Mouse (Mus musculus) left cerebral cortex, adult 8-10 months (tissue): ENCODE measurements around the gene Rph3al. TPM values are rescaled to one million over a fixed set of nuclear protein-coding genes. Genes with fewer than 3 reads are reported as not detected.

Experiments
- DNase-seq, 2 experiments: peaks; one replicate each; pipeline ENCODE4 v3.0.0; 2022; ENCODE audit warnings: low spot score in 2 of 2
- total RNA-seq, 4 experiments: library from RNA; stranded (reverse); gene quantifications; 2 replicates each; pipeline ENCODE4 v1.2.4; 2022

Gene Rph3al
- total RNA-seq, 4 experiments from 2014 or later, result 2.5 to 3.7 (median 3.5) TPM

DNA sequence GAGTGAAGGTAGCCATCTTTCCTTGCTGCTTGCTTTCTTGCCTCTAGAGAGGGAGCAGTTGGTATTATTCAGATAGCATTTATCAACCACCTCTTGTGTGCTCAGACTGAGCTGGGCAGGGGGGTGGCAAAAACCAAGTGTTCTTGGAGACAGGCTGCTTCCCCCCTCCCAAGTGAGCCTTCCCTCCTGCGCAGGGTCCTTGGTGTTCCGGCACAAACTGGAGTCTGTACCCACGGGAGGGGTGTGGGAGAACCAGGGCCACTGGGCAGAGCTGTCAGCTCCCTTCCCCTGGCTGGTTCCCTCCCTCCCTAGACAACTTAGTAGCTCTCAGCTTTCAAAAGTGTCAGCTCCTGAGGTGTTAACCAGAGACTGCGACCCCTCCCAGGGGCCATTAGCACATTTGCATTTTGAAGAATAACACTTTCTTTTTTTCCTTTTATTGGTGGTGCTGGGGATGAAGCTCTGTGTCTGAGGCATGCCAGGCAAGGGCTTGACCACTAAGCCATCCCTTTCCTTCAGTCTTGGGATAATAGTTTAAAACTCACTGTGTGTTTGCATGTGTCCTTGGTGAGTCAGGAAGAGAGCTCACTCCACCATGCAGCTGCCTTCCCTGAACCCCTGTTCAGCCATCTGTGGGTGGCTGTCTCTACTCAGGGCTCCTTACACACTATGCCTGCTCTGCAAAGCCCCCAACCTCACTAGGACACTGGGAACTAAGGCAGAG is 73.5 kb downstream of the Rph3al start:
- no peak for DNase-seq

DNA sequence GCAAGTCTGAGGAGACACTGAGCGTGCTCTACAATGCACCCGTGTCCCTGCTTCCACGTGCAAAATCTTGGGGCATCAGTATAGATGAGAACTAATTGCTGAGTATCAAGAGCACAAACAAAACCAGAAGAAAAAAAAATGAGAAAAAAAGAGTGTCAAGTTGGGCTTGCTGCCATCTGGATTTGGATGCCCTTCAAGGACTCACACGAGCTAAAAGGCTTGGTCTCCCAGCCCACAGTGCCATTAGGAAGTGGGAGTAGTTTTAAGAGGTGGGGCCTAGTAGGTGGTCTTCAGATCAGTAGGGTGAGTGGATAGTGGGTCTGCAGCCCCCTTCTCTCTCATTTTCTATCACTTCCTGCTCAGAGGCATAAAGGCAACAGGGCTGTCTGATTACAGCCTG is 75.8 kb downstream of the Rph3al start:
- no peak for DNase-seq

- no peak for DNase-seq
Observed at GRCm38 (mm10) chr11:75861653-75862052, 76.6 kb downstream of the Rph3al start.

- no peak for DNase-seq
Observed at GRCm38 (mm10) chr11:75861213-75861612, 77.0 kb downstream of the Rph3al start.

DNA sequence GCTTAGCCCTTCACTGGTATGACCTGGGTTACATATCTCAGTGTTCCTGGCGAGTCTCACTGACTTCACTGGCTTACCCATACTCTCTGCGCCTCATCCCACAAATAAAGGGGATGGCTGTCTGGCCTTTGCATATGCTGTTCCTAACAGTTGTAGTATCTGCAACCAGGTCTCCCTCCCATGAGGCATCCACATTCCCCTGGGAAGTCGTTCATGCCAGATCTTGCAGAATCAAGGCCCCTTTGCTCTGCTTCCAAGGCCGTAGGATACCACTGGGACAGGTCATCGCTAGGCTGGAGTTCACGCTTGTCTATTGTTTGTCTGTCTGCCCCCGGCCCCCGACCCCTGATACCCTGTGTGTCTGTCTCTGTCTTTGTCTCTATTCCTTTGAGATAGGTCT is 78.8 kb downstream of the Rph3al start:
- no peak for DNase-seq

DNA sequence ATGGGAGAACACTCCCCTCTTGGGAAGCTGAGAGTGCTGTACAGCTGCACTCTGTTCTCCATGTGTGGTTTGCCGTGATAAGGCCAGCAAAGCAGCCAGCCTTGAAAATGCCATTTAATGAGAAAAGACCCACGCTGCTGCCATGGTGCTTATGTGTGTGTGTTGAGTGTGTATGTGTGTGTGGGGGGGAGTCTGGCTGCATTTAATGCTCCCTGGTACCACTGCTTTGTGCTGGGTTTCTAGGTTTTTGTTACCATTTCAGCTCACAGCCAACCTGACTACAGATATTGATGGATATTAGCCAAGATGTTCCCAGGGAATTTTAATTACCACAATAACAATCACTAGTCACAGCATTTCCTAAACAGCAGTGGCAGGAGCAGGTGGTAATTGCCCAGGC is 79.3 kb downstream of the Rph3al start:
- no peak for DNase-seq

GRCm38 (mm10) chr11:75857781-75858180 is 80.4 kb downstream of the Rph3al start:
- no peak for DNase-seq

DNA sequence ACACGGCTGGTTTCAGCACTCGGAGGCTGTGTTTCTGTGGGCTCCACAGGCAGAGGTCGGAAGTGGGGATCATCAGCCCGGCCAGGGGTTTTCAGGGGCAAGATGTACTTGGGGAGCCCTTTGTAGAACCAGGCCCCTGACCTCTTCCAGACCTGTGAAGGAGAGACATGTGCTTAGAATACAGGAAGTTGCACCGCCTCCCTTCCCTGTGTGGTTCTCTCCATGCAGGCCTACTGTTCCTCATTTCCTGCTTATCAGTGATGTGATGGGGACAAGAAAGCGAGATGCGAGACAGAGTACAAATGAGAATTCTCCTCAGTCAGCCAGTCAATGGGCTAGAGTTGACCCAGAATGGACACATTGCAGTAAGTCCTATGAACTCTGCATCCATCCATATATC is 83.9 kb downstream of the Rph3al start:
- no peak for DNase-seq

GRCm38 (mm10) chr11:75853067-75853636 is 85.1 kb downstream of the Rph3al start:
- no peak for DNase-seq

GRCm38 (mm10) chr11:75852485-75852884 is 85.7 kb downstream of the Rph3al start:
- DNase-seq, result no peak

DNA sequence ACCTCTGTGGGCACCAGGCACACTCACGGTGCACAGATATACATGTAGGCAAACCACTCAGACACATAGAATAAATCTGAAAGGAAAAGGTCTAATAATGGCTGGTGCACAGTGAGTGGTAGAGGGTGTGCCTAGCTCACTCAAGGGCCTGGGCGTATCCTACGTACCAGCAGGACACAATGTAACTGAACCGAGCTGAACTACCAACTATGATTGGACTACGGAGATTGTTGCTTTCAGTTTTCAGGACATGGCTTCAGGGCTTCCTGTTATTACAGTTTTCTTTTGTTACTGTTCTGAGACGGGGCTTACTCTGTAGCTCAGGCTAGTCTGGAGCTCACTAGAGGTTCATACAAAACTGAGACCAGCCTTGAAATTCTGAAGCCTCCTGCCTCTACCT is 88.7 kb downstream of the Rph3al start:
- DNase-seq, result no peak

DNA sequence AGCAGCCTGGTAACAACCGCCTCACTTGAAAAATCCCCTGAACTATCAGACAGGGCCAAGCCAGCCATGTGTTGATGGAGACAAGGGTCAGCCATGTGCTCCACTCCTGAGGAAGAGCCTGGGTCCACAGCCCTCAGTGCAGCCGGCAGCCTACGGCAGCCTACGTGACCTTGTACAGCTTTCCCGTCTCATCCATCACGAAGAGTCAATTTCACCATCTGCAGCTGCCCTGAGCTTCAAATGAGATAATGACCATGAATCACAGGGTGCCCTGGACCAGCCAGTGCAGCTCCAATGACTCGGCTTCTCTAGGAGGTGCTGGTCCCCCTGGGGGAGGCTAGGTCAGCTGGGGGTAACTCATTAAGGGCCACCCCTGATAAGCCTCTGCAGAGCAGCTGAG is 91.6 kb downstream of the Rph3al start:
- DNase-seq, result no peak

- no peak for DNase-seq
Observed at GRCm38 (mm10) chr11:75845675-75846074, 92.6 kb downstream of the Rph3al start.

DNA sequence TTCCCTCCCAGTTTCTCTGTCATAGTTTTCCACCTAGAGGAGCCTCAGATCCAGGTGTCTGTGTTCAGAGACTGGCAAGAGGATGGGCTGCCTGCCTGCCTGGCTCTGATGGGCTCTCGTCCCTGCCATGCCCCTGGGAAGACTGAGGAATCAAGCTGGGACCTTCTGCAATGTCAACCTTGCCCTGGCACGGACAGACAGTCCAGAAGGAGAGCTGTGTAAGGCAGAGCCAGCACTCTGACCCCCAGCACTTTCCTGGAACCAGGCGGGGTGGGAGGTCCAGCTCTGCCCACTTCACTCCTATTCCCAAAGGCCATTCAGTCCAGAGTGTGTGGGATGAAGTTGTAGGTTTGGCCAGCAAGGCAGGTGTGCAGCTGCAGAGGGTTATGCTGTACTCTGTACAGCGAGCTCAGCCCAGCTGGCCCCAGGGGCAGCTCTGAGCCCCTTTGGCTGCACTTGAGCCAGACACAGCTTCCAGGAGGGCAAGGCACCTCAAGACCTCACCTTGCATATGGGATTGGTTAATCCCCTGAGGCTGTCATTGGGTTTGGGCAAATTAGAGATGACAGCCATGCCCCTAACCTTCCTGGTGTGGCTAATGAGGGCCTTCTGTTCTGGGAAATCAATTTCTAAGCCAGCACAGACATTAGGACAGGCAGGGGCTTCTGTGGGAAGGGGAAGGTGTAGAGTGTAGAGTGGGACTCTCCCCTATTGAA is 95.2 kb downstream of the Rph3al start:
- no peak for DNase-seq

GRCm38 (mm10) chr11:75841503-75841902 is 96.7 kb downstream of the Rph3al start:
- no peak for DNase-seq

GRCm38 (mm10) chr11:75839536-75840430 is 98.4 kb downstream of the Rph3al start:
- no peak for DNase-seq

GRCm38 (mm10) chr11:75838861-75839426 is 99.3 kb downstream of the Rph3al start:
- no peak for DNase-seq

DNA sequence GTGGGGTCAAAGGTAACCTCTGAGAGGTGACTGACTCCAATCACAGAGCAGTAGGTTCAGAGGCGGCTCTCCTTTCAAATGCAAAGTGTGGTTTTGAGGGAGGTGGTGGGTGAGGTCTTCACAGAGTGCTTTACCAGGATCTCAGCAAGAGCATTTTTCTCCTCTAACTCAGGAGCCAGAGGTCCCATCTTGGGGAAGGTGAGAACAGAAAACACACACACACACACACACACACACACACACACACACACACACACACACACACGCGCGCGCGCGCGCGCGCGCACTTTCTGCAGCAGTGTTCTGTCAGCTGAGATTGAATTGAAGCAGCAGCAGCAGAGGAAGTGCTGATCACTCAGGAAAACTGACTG is 102.0 kb downstream of the Rph3al start:
- DNase-seq, result no peak

- DNase-seq, result peak in 1 of 2 experiments; percentile 33
Observed at GRCm38 (mm10) chr11:75835587-75836239, 102.5 kb downstream of the Rph3al start.

GRCm38 (mm10) chr11:75833081-75833480 is 105.1 kb downstream of the Rph3al start:
- no peak for DNase-seq

- no peak for DNase-seq
Observed at GRCm38 (mm10) chr11:75830386-75830785, 107.8 kb downstream of the Rph3al start.
